Mouse (Mus musculus) cerebellum, postnatal 25 days (tissue): ENCODE measurements around the gene Trappc13.
A peak's percentile ranks its signal among the peaks of the same experiment; 100 is the strongest.

Experiments used
- DNase-seq, 2 experiments: peaks; one replicate each; pipeline ENCODE4 v3.0.0; 2021; ENCODE audit warnings: mixed read lengths in 2 of 2

The Trappc13 gene

DNA sequence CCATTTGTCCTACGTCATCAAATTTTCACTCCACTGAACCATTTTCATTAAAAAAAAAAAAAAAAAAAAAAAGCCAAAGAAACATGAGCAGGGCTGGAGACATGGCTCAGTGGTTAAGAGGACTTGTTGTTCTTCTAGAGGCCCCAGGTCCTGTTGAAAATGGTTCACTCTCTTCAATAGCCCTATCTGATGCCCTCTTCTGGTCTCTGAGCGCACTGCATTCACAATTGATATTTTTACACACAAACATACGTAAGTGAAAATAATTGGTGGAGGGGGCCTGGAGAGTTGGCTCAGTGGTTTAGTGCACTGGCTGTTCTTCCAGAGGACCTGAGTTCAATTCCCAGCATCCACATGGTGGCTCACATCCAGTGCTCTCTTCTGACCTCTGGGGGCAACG lies 64.5 kb downstream of the Trappc13 start:
- DNase-seq = no peak

DNA sequence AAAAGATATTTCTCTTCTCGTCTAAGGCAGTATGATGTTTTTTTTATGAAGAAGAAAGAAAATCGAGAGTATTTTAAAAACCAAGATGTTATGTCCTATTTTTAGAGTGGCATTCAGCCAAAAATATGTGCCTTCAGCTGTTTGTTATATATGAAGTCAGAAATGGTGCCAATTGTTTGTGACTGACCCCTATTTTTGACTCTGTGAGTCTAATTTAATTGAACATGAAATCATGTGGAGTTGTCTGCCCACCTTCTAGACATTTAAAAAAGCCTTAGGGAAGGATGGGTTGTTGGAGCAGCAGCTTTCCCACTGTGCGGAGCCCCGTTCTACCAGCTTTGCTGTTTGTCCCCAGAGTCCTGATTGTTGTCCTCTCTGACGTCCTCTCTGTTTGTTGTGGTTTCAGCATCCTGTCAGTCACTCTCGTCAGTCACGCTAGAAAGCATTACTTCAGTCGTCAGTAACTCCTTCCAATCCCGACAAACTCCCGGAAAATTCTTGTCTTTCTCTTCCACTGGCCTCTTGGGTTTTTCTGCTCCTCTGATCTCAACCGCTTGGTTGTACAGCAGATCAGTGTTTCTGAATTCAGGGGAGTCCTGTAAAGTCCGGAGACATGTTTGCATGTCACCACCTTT lies 65.9 kb downstream of the Trappc13 start:
- no peak for DNase-seq

DNA sequence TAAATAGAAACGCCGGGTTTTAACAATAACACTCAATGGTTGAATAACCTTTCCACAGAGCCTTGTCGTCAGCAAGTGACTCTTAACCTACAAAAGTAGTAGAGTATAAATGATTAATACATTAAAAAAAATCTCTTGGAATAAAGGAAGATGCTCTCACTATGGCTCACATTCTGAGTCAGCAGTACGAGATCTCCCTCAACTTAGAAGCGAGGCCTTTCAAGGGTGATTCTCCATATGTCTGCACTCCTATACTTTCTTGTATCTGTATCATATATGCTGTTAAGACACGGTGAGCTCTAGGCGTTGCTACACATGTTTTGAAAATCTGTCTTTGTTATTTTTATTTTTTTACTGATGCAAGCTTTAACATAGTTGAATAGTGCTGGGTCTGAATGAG lies 67.7 kb downstream of the Trappc13 start:
- DNase-seq = no peak

DNA sequence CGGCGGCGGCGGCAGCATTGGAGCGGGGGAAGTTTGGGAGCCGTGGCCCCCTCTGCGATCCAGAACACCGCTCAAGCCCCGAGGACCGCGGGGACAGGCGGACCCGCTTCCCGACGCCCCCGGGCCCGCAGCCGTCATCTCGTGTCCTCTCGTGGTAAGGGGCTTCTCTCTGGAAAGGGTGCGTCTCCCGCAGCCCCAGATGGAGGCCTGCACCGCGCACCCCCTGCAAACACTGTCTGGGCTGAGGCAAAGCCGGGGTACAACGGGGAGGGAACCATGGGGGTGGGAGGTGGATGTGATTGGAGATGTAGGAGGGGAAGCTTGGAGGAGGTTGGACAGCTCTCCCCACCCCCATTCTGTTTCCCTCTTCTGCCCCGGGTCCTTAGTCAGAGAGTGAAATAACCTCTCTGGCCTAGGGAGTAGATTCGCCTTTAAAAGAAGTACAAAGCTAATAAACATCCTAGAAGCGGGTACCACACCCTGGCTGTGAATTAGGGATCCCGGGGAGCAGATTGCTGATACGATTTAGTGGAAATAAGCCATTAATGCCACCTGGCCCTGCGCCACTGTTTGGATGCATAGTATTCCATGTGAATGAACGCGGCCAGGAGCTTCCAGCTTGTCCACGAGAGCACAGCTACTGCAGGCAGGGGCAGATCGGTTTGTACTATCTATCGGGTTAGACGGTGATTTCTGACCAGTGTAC lies 68.3 kb downstream of the Trappc13 start:
- peak; percentile 70 to 79 for DNase-seq

DNA sequence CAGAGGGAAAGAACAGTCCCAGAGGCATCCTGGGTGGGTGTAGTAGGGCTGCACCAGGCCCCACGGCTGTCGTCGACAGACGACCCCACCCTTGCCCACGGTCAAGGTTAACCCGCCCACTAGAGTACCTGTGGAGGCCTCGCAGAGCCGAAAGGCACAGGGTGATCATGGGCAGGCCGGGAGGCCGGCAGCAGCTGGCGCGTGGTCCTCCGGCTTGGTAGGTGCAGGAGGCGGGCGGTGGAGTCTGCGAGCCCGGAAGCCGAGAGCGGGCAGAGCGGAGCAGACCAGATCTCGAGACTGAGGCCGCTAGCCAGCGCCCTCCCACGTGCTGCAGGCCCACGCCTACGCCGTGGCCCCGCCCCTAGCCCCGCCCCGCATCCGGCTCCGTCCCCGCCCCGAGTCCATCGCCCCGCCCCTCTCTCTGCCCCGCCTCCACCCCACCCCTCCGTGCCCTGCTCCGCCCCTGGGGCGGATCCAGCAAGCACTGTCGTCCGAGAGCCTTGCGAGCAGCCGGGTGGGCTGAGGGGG lies 68.9 kb downstream of the Trappc13 start, which contains the start of the genes Nln and Sgtb:
TSS of gene Nln (minus strand) at position 327 of the 528 bp plus-strand sequence.
TSS of gene Sgtb (plus strand) at position 454 of the 528 bp plus-strand sequence.
- DNase-seq = peak; percentile 80 to 94

DNA sequence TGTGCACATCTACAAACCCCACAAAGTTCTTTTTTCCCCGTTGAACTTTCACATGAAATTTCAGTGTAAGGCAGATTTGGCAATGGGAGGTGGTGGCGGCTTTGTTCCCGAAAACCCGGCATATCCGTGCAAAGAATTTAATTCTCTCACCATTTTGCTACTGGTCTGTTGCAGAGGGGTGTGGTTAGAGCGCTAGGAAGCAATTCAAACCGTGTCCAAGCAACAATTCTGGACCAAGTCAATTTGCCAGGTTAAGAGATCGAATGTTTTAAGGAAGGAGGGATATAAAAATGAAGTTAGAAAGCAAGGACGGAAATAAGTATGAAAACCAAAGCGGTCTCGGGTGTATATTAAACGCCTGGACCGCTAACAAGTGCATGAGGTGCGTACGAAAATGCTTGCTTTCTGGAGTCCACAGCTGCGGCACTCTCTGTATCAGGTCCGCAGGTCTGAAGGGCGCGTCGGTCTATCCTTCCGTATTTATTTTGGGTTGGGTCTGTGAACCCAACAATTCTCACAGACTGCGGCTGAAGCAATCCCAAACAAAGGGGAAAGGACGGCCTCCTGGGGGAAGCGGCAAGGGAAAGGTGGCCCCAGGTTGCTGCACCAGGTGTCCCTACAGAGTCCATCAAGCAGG lies 69.5 kb downstream of the Trappc13 start:
- DNase-seq = no peak

DNA sequence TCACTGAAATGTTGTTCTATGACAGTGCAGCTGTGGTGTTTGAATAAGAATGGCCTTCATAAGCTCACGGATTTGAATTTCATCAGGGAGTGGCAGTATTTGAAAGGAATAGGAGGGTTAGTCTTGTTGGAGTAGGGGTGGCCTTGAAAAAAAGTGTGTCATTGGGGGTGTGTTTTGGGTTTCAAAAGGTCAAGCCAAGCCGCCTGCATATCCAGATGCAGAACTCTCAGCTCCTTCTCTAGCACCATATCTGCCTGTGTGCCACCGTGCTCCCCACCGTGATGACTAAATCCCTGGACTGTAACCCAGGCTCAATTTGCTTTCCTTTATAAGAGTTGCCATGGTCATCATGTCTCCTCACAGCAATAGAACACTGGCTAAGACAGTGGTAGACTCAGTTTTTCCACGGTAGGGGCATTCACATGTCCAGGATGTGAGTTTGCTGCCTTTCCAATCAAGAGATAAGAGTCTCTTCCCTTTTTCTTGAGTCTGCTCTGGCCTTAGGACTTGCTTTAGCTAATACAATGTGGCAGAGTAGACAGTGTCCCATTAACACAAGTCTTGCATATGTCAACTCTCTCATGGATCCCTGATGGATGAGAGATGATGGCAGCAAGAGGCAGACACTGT lies 76.5 kb downstream of the Trappc13 start:
- DNase-seq = no peak

DNA sequence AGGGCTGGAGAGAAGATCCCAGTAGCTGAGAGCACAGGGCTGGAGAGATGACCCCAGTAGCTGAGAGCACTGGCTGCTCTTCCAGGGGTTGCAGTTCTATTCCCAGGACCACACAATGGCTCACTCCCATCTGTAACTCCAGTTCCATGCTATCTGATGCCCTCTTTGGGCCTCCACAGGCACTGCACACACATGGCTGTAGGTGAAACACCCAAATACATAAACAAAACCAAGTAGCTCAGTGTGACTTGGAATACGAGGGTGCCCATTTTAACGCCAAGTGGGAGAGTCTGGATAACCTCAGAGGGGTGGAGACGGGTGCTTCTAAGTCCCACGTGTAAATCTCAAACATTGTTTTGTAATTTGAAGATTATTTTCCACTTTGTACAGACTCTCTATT lies 77.9 kb downstream of the Trappc13 start:
- no peak for DNase-seq

DNA sequence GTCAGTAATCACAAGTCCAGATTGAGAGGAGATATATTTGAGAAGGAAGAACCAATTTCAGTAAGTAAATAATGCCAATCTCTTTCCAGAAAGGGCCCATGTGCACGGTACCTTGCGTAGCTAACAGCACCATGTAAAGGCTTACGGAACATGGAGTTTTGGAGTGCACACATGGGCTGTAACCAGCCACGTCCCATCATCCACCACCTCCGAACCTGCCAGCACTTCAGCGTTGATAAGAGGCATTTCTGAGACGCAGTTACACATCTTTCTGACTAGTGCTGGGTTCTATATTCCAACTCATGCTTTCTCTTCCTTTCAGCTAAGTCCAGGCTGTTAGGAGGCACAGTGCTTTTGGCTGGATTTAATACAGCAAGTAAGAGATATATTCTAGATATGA lies 81.1 kb downstream of the Trappc13 start:
- no peak for DNase-seq

DNA sequence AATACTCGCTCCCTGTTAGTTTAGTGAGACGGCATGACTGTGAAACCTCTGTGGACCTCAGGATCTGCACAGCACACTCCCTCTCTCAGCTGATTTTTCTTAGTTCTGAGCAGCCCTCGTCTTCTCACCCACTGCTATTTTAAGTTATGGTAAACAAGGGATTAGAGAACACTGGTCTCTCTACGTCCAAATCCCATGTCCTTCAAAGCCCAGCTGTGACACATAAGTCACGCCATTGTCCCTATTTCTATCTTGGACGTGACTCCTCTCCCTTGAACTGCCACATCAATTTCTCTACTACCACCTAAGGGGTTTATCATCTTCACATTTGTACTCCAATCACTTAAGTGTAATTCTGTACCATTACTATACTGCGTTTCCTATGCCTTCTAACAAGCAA lies 82.3 kb downstream of the Trappc13 start:
- no peak for DNase-seq

DNA sequence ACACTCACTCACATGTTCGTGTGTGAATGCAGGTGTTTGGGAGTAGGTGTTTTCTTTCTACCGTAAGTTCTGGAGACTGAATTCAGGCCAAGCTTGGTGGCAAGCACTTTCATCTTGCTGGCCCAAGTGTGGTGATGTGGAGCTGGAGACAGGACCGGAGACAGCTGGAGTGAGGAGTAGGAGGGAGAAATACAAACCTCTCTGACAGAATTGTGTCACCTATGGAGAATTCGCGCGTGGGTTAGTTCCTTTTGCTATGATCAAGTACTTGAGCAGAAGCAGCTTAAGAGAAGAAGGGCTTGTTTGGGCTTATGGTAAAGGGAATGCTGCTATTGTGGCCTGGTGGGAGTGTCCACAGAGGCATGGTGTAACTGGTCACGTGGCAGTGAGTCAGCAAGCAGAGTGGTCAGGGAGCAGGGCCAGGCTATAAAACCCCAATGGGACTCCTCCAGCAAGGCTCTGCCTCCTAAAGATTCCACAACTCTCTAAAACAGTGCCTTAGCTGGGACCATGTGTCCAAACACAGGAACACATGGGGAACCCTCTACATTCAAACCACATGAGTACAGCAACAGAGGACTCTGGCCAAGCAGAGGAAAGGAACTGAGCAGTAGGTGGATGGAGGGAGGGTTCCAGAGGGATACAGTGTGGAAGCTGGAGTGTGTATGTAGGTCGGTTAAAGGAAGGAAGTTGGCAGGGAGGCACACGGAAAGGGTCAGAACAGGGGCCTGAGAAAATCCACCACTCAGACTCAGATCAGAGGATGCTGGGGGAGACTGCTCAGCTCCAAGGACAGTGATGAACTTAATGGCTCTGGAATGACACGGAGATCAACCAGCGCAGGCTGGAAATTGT lies 83.5 kb downstream of the Trappc13 start:
- no peak for DNase-seq
